Mouse (Mus musculus) left cerebral cortex, postnatal 36 days (tissue): Measurements from ENCODE around the gene Gcgr. TPM values are rescaled to one million over a fixed set of nuclear protein-coding genes. Genes with fewer than 3 reads are reported as not detected.

Experiments
- DNase-seq, 2 experiments: peaks; one replicate each; pipeline ENCODE4 v3.0.0; 2021 to 2022; ENCODE audit warnings: low spot score in 2 of 2, mixed read lengths in 1 of 2
- intact Hi-C: fragments of 180-260 bp; cut with DNase I; formaldehyde crosslinking; loops from one replicate; pipeline ENCODE4 v1.15.1; 2025
- total RNA-seq, 2 experiments: library from RNA; stranded (reverse); gene quantifications; 2 replicates each; pipeline ENCODE4 v1.2.3; 2021

Gene Gcgr
- total RNA-seq = not detected

DNA sequence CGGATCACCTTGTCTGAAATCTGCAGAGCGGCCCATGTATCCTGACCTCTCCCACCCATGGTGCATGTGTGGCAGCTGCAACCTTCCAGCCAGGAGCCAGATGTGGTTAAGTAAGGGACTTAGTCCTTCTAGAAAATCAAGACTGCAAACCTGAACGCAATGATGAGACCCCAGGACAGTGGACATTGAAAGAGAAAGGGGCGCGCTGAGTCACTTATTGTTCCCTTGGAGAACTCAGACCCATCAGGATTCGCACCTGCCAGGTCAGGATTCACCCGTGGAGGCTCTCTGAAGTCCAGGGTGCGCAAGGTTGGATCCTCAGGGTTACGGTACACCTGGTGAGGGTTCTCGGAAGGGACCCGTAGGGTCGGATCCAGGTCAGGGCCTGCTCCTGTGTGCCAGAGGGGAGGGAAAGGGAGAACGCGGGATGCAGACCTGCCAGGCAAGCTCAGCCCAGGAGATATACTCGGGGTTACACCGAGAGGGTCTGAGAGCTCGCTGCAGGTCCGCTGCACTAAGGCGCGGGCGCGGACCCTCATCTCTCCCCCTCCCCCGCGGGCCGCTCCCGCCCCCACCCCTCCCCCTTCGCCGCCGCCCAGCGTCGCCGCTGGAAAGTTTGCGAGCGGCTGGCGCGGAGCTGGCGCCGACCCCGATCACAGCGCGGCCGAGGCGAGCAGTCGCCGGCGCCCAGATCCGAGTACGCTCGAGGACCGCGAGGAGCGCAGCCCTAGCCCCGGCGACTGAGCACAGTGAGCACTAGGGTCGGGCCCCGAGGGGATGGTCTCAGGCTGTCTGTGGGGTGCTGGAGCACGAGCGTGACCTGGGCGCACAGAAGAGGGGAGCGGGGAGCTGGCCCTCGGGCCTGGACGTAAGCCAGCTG is at the start of gene Gcgr:
Gene Gcgr, plus strand, starts transcription at position 615 of the 880 bp plus-strand sequence.
- intact Hi-C loops = no loop called here
- no peak for DNase-seq

DNA sequence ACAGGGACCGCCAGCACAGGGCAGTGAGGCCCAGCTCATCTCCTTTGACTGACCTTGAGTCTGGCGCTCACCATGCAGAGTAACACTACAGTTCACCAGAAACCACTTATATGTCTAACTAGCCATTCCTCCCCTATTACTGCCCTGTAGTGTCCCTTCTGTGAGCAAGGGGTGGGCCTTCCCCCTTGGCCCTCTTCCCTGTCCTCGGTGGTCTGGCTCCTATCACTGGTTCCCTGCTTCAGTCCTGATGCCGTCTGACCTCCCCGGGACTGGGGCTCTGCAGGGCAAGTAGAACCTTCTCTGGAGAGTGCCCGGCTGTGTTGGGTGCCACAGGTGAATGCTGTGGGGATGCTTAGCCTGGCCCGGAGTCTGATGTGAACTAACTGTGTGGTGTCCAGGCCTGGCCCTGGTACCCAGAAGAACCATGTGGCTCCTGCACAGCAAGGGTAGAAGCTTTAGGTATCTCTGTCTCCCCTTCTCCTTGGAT is 47.0 kb upstream of the Gcgr start:
- intact Hi-C loops = loop anchor here (10.0 kb wide), 1 partner anchor 91 kb away; the partner anchor contains the start of gene P4hb
- DNase-seq = no peak

DNA sequence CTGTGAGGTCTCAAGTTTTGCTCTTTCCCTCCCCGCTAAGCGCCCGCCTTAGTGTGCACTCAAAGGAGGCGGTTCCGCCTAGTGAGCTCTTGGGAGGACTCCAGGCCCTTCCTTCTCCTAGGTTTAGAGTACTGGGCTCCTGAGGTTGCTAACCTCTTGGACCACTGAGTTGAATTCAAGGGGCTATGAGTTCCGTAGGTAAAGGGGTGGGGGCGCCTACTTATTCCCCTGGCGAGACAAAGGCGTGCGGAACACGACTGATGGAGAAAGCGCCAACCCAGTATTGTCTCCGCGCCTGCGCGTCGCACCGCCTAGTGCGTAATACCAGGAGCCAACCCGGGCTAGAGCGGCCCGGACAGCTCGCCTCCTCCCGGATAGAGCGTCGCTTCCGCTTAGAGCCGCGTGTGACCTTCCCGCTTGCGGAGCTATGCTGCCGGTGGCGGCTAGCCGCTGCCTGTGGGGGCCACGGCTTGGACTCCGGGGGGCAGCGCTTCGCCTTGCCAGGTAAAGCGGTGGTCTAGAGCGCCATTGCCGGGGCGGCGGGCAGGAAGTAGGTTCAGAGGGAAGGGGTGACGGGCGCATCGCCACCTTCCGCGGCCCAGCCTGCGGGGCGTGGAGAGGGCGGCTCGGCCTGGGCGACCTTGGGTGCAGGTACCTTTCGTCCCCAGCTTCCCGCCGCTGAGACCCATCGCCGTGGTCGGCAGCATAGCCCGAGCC is 46.1 kb upstream of the Gcgr start, which contains the start of gene Mrpl12:
Gene Mrpl12, plus strand, starts transcription at position 349 of the 717 bp plus-strand sequence.
- intact Hi-C loops = loop anchor here (1.0 to 10.0 kb wide), 2 partner anchors 17 to 90 kb away; partner anchors contain the start of genes Arl16 and P4hb

DNA sequence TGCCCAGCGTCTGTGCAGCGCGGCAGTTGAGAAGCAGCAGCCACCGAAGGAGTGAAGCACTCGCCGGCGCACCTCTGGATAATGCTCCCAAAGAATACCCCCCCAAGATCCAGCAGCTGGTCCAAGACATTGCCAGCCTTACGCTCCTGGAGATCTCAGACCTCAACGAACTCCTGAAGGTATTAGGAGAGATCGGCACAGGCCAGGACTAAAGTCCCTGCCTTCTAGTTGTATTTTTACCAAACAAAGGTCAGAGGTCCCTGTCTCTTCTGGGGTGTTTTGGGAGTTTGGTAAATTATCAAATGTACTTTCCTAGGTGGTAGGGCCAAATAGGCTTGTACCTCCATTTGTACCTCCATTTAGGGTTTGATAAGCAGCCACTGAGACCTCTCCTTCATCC is 45.2 kb upstream of the Gcgr start:
- intact Hi-C loops = loop anchor here (5.0 to 10.0 kb wide), 2 partner anchors 62 to 90 kb away; partner anchors contain the start of genes Mcrip1 and P4hb
- DNase-seq = no peak

More for the DNA sequence above, 46.1 kb upstream of the Gcgr start, which contains the start of gene Mrpl12:
- DNase-seq = peak; percentile 91 to 92

DNA sequence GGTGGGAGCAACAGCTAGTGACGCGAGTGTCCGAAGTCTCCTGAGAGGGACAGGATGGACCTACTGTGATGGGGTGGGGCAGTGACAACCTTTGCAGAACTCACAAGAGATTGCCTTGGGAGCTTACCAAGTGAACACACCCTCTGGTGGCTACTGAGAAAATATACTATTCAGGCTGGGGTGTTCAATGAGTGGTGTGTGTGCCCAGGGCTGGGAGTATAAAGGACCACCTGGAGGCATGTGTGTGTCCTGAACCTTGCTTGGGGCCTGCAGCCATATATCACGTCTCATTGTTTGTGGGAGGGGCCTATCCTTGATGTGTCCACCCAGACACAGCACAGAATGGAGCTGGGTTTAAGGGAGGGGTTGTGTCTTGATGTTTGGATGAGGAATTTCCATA is 42.0 kb upstream of the Gcgr start:
- no peak for DNase-seq
- intact Hi-C loops = loop anchor here (5.0 to 10.0 kb wide), 2 partner anchors 59 to 86 kb away; partner anchors contain the start of genes Mcrip1 and P4hb

DNA sequence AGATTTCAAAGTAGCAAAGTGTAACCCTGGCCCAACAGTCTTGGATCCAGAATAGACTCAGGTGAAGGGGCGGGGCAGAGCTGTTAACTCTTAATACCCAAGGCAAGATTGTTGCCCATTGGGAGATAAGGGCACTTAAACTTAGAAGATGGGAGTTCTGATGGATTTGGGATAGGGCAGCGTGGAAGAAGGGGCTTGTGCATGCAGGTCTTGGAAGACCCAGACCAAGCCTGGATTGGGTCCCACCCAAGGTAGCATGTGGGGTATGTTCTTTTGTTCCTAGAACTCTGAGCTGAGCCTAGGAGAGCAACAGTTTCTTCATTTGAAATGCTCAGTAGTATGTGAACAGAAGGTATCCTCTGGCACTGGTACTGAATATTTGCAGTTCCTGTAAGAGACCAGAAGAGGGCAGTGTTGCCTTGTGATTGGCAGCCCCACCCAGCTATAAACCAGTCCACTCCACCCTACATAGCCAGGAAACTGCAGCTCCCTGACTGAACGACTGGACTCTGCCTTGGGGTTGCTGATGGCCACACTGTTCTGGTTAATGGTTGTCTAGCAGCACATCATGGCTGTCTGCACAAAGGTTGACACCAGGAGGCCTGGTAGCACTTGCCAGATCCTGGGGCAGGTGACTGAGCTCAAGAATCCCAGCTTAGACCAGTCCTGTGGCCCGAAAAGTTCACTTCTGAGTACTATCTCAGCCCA is 41.3 kb upstream of the Gcgr start:
- intact Hi-C loops = loop anchor here (5.0 to 10.0 kb wide), 2 partner anchors 58 to 86 kb away; partner anchors contain the start of genes Mcrip1 and P4hb
- DNase-seq = peak; percentile 46 to 58

DNA sequence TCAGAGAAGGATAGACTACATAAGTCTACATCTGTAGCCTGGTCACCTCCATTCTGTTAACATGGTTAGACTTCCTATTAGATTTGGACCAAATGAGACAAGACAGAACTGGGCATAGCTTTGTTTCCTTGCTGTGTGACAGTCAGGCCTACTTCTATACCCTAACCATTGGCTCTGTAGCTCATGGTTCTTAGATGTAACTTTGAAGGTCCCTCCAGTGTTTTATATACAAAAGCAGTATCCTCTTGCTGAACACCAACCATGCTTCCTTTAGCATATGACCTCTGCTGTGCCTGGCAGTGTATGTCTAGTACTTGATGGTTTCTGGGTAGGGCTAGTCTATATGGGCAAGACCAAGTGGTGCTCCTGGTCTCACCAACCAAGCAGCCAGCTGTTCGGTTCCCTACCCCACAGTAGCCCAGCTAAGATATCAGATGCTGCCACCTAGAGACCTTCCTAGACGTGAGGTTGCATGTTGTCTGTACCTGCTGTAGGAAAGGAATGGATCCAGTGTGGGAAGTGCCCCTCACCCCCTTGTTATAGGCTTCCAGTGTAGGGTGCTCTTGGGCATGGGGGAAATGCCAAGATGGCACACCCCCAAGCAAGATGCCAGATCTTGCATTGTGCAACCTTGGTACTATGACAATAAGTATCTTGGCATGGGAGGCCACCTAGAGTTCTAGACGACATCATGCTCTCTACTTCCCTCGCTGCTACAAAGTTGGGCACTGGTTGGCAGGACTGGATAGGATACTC is 40.0 kb upstream of the Gcgr start:
- intact Hi-C loops = no loop called here
- DNase-seq = no peak

DNA sequence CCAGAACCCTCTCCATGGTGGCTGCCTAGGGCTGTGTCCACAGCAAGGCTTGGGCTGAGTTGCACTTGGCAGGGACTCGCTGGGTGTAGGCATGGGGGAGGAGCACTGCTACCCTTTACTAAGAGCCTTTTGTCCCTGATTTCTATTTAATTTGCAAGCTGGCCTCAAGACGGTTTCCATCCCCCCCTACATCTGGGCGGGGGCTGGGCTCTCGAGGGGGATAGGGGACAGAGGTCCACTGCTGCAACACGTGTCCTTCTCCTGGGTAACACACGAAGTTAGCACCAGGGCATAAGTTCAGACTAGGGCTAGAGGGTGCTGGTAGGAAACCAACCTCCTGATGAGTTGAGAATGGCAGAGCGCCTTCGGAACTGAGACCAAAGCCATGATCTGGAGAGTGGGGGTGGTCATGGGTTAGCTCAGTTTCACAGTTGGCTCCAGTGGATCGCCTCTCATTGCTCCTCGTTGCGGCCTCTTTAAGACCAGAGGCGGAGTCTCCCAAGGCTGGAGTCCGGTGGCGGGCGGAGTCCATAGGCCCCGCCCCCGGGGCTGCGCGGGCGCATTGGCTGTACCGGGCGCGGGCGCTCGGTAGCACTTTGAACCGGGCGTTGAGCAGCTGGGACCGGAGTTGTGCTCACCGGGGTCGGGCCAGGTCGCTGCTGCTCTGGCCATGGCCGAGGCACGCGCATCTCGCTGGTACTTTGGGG is 39.0 kb upstream of the Gcgr start, which contains the start of gene Slc25a10:
Gene Slc25a10, plus strand, starts transcription at position 524 of the 707 bp plus-strand sequence.
- intact Hi-C loops = no loop called here

DNA sequence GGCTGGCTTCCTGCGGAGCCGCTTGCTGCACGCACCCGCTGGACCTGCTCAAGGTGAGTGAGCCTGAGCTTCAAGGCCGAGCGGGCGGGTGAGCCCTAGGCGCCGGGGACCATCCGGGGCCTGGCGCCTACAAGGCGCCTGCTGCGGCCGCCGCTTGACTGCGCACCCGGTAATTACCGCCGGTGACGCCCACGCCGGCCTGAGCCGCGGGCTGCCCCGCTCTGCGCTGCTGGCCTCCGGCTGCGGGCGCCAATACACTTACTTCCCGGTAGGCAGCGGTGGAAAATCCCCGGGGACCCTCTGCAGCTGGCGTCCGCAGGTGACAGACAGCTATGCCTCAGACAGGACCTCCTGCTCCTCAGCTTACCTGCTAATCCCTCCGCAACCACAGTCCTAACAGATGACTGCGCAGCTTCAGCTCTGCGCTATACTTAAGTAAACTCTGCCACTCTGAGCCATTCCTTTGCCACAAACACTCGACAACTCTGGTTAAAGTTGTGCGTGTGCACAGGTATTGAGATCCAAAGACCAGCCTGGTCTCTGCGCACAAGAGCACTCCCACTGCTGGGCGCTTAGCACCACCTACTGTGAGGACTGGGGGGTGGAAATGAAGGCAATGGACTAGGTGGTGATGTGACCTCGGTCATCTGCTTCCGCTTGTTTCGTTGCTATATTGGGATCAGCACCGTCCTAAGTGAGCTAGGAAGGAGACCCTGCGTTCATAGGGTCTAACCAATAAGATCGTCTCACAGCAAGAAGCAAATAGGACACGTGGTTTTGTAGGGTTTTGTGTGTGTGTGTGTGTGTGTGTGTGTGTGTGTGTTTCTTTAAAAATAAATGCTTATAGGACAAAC is 38.2 kb upstream of the Gcgr start:
- DNase-seq = no peak
- intact Hi-C loops = no loop called here

More for the DNA sequence above, 39.0 kb upstream of the Gcgr start, which contains the start of gene Slc25a10:
- DNase-seq = peak; percentile 85 to 88

DNA sequence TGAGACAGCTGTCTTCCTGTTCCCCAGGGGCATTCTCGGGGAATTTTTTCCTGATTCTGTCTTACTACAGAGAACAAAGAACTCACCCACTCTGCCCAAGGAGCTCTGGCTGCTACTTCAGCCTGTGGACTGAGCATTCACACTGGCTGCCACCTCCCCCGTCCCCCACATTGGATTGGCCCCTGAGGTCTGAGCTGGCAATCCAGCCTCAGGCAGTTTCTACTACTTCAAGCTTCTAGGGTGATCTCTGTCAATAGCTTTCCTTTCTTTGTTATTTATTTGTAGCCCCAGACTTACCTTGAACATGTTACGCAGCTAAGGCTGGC is 37.7 kb upstream of the Gcgr start:
- no peak for DNase-seq
- intact Hi-C loops = no loop called here

DNA sequence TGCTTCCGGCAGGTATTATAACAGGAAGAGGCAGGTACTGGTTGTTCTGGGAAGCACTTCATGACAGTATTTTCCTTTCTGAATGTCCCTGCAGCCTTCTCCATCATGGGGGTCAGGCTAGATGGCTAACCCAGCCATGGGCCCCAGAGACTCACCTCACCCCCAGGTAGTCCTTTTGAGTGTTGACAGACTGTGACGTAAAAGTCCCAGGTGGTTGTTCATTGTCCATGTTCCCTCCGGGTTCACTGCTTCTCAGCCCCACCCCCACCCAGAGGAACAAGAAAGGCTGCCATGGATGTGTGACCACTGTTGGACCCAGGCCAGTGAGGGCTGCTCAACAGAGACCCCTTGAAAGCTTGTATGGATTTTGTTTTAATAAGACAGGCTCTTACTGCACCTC is 37.1 kb upstream of the Gcgr start:
- intact Hi-C loops = no loop called here
- no peak for DNase-seq

DNA sequence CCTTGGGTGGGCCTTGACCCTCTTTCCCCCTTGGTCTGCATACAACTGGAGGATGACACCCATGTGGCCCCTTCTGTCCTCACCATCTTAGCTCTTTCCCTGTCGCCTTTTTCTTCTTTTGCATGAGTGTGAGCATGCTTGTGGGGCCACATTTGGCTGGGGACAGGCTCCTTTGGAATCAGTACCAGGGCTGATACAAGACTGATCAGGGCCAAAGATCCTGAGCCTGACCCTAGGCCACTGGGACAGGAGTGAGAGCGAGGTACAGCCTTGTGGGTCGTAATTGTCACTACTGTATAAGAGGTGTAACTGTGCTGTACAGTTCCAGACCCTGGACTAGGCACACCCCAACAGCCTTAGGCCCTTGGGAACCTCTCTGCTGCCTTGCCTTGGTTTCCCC is 36.6 kb upstream of the Gcgr start:
- intact Hi-C loops = no loop called here
- DNase-seq = no peak

DNA sequence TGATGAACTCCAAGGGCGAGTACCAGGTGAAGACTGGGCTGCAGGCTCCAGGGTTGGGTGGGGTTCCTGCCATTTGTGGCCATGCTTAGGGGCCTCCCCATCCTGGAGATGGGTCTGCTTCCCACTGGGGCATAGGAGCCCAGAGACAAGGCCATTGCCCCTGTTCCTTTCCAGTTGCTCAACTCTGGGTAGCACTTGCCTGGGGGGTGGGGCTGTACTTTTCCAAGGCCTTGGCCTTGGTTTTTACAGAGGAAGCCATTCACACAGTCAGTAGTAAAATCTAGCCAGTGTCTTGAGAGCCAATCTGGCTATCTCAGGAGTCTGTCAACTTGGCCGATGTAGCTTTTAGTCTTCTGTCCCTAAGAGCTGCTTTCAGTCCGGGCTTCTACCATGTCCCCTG is 33.1 kb upstream of the Gcgr start:
- no peak for DNase-seq
- intact Hi-C loops = no loop called here

DNA sequence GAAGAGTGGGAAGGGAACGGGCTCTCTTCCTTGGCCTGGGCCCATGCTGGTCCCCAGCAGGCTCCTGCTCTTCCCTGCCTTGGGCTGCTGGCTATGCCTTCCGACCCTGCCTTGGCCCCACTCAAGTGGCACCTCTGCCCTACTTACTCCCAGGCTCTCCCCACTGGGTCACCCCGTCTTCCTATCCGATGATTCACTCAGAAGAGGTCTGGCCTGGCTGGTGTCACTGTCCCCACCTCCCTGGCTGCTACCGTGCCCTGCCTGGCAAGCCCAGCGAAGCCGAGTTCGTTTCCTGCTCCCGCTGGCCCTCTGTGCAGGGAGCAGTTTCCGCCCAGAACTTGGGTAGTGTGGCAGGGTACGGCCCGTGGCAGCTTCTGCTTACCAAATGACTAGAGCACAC is 32.3 kb upstream of the Gcgr start:
- intact Hi-C loops = no loop called here
- DNase-seq = no peak

DNA sequence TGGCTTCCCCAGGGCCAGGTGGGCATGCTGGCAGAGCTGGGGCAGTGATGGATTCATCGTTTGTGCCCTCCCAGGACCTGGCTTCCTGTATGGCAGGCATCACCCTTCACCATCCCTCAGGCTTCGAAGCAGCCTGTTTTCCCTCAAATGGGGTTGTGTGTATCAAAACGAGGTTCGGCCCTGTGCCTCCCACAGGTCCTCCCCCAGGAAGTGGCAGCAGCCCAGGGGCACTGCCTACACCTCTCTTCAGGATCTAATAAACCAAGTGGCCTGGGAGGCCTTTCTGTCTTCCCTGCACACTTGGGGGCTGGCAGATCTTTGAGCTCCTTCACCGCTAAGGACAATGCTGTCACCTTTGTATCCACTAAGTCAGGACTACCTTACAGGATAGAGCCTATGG is 31.6 kb upstream of the Gcgr start:
- no peak for DNase-seq
- intact Hi-C loops = no loop called here

DNA sequence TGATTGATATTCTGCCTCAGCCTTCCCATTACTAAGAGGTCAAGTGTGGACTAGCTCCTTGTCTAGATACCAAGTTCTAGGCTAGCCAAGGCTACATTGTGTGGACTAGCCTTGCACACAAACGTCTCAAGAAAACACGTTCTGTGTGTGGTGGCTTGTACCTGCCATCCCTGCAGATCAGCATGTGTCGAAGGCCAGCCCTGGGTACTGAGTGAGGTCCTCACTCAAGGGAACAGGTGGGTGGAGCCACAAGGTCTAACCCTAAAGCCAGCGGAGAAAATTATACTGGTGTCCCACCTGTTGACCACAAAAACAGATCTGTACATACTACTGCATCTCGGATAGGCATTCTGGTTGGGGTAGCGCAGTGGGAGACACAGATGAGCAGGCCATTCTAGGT is 30.6 kb upstream of the Gcgr start:
- intact Hi-C loops = no loop called here
- DNase-seq = no peak

DNA sequence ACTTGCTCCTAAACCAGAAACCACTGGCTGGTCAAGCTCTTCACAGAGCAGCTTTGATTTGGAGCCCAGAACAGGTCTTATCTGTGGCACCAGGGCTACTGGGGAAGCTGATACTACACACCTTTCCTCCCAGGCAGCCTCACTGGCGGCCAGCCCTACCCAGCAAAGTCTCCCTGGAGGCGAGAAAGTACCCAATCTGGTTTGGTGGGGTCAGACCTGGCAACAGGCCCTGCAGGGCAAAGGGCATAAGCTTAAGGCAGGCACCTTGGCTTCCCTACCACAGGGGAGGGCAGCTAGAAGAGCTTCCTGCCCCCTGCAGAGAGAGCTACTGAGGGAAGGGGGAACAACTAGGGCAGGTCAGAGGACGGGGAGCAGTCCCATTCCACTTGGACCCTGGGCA is 30.1 kb upstream of the Gcgr start:
- intact Hi-C loops = no loop called here
- no peak for DNase-seq
